Mouse (Mus musculus): ENCODE measurements at regions not wholly inside any gene's neighbourhood (a gene's known extent, or its start where the extent isn't known, plus 50 kb on each side); places are given as distances from the start of the nearest gene placed in this dataset.

DNA sequence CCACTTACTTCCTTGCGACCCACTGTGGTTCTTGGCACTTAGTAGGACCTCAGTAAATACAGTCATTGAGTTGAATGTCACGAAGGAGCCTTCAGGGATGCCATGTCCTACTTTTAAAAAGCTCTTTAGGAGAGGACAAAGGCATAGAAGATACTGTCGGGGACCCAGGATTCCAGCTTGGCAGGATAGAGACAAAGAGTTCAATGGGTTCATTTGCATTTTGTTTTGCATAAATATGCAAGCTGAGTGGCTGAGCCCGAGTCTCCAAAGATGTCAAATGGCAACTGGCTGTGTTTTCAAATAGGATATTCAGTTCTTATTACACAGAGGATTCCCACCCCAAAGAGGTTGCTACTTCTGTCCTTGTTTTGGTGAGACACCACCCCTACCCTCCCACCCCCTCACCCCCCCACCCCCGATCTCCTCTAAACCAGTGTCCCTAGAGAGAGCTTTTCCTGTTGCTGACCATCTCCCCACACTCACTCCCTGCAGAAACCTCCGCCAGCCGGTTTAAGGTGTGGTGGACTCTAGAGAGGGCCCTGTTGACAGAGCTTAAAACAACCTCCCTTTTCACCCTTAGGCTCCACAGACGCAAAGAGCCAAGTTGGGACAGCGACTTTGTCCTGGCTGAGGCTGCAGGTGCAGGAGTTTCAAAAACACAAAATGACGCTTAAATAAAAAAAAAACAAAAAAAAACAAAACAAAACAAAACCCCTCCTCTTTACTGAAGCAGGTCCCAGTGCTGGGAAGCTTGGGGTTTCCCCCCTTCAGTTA is 57.9 kb downstream of the Sox9 start:
- DNase-seq, result no peak

- DNase-seq, result no peak
These were observed 58.4 kb downstream of the Sox9 start for GRCm38 (mm10) chr11:112840495-112840828.

GRCm38 (mm10) chr11:112844258-112844901 is 62.4 kb downstream of the Sox9 start:
- no peak for DNase-seq

GRCm38 (mm10) chr11:112847146-112847545 is 65.1 kb downstream of the Sox9 start:
- DNase-seq, result no peak

GRCm38 (mm10) chr11:112847851-112848250 is 65.8 kb downstream of the Sox9 start:
- DNase-seq, result no peak

GRCm38 (mm10) chr11:112849974-112850373 is 68.0 kb downstream of the Sox9 start:
- no peak for DNase-seq

DNA sequence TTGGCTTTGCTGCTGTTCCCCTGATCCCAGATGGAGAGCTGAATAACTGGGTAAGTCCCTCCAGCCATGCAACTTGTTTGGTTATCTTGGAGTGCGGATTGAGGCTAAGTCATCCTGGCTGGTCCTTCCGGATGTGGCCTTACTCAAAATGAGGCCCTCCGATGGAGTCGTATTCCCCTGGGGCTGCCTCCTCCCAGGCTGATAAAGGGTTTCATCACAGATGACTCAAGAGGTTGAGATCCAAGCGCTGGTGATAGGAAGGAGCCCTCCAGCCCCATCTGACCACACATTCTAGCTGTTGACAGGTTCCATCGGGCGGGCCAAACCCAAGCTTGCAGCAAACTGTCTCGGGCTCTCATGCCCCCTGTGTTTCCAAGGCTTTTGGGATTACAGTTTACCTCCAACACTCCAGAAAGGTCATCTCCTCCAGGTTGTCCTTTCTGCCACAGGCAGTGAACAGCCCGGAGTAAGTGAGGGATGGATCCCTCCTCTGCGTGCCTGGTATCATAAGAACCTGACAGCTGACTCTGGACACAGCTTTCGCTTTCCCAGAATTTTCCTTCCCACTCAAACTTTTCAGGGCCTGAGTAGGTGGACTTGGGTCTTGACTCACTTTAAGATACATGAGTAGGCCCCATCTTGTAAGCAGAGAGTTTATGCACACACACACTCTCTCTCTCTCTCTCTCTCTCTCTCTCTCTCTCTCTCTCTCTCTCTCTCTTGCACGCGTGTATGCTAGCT is 68.7 kb downstream of the Sox9 start:
- DNase-seq, result no peak

GRCm38 (mm10) chr11:112851321-112851720 is 69.3 kb downstream of the Sox9 start:
- no peak for DNase-seq

DNA sequence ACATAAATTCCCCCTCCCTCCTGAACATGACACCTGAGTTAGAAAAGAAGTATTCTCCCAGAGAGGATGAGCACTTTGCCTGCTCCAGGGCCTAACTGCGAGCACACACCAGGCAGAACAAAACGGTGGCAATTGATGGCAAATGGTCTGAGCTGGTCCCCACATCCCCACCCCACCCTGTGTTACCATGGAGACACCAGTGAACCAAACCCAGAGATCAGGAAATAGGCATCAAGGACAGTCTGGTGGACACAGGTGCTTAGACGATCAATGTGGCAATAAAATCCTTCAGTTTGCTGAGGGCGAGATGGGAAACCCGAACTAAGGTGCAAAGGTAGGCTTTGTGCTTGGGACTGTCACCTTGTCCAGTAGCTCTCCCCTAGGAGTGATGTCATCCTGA is 74.0 kb downstream of the Sox9 start:
- no peak for DNase-seq

DNA sequence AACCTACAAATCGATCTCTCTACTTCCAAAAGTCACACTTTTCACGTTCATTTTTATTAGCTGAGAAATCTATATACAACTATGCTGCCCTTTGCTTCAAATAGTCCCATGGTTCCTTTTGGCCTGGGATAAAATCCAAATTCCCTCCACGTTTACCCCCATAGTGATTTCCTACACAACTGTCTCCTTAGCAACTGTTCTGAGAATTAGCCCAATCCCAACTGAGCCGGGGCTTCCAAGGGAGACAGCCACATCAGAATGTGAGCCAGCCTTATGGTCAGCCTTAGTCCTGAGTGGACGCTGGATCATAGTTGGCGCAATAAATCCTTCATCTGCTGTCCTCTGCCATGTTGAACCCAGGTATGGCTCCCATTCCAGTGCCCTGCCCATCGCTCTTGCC is 77.3 kb downstream of the Sox9 start:
- DNase-seq, result no peak

GRCm38 (mm10) chr11:112860797-112861196 is 78.8 kb downstream of the Sox9 start:
- DNase-seq, result no peak

- no peak for DNase-seq
These were observed 79.2 kb downstream of the Sox9 start for GRCm38 (mm10) chr11:112861233-112861632.

DNA sequence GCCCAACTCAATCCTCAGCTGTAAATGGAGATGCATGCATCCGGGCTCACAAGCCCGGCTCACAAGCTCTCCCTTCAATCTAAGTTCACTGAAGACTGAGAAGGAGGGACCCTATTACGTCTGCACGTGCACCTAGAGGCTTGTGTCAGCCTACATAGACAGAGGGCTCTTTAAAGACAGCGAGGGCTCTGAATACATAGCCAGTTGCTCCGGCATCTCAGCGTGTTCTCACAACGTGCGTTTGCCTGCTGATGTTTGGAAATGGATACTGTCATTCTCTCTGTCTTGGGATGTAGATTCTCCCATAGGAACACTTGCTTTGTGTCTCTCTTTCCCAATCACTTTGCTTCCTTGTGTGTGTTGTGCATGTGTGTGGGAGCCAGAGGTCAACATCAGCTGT is 83.8 kb downstream of the Sox9 start:
- DNase-seq, result no peak

- no peak for DNase-seq
These were observed 87.5 kb downstream of the Sox9 start for GRCm38 (mm10) chr11:112869571-112869970.

DNA sequence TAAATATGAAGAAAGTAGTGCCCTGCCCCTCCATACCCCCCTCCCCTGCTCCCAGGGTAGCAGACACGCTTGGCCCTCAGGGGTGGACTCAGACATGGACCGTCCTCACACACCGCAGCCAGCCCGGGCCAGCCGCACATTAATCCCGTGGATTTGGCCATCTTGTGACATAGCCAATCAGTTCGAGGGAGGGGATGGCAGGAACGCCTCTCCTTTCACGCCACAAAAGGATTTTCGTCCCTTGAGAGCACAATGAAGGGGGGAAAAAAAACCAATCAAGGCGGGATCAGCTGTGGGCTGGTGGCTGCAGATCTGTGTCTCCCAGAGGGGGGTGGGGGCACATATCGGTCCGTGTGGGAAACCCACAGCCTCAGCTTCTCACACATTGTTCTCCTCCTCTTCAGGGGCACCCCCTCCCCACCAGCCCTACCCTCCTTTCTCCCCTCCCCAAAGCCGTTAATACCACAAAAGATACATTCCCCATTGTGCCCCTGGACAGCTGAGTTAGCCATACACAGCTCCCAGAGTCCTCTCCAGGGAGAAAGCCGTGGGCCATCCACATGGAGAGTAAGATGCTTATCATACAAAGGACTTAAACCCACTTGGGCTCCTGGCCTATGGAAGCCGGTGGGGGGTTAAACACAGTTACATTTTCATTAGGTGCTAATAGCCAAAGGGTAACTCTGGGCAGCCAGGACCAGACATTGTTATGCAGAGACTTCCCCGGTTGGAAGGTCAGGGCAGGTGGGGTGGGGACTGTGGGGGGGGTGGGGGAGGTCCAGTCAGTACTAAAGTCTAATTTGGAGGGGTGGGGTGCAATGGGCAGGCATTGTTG is 88.4 kb downstream of the Sox9 start:
- DNase-seq, result no peak

GRCm38 (mm10) chr11:112872677-112873367 is 90.8 kb downstream of the Sox9 start:
- DNase-seq, result no peak

DNA sequence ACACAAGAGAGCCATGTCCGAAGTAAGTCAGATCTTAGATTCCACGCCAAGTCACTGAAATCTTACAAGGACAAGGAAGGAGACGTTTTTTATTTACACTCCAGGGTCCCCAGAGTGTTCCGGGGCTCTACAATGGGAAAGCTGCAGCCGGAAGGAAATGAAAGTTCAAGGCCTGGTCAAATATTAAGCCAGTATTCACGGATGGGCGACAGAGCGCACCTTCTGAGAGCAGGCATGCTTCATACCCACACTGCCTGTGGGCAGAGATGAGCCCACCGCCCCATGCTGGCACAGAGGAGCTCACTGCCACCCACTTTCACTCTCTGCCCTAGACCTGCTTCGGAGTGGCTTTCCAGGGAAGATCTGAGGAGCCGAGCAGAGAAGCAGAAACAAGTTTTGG is 92.2 kb downstream of the Sox9 start:
- DNase-seq, result no peak

- no peak for DNase-seq
These were observed 94.2 kb downstream of the Sox9 start for GRCm38 (mm10) chr11:112876226-112876625.

DNA sequence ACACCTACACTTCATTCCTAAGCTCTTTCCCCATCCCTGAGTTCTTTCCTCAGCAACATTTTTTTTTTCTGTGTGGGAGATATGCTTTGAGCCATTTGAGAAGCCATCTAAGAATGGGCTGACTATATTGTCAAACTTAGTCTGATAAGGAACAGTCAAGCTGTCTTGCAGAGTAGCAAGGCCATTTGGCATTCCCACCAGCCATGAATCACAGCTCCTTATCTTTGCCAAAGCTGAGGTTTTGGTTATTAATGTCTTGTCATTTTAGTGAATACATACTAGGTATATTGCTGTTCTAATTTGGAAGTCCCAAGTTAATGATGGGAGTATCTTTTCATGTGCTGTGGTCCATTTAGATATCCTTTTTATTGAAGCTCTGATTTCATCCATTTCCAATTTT is 96.4 kb downstream of the Sox9 start:
- no peak for DNase-seq

DNA sequence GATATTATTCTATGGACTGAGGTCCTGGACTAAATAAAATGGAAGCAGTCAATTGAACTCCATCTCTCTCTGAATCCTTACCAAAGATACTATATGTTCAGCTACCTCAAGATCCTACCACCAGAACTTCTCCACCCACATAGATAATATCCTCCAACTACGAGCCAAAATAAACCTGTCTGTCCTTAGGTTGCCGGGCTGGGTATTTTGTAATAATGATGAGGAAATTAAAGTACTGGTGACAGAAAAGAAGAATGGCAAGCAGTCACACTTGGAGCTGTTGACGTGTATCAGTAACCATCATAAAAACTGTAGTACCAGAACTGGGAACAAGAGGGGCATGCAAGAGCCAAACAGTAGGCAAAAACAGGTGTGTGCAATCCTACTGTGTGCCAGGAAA is 98.7 kb downstream of the Sox9 start:
- no peak for DNase-seq

DNA sequence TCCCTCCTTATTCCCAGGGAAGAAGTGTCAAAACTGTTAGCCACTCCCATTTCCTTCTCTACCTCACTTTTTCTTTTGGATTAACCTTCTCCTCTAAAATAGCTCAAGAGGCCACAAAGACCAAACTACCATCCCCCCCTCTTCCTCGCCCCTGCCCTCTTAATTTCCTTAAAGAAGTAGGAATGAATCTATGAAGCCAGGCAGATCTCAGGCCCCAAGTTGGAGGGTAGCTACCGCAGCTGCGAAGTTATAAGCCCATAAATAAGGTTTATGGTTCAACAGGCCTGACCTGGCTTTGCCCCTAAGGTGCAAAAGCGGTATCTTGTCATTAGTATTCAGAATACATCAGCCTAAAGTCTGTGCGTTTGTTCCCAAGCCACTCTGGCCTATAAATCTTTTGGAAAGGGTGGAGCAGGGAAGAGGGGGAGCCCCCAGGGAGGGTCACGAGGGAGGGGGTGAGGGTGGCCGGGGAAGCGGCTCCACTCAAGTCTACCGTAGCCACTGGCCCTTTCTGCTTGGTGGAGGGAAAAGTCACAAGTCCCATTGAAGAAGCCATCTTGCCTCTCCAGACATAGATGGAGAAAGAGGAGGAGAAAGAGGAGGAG is 103.4 kb downstream of the Sox9 start:
- no peak for DNase-seq

GRCm38 (mm10) chr11:112886139-112886538 is 104.1 kb downstream of the Sox9 start:
- DNase-seq, result no peak

Measured in thymus, postnatal 25 days (tissue).